Mouse (Mus musculus) E14TG2a.4 (cell line): ENCODE measurements around the gene Rnf114.

Source experiments
- CTCF ChIP-seq: conservative IDR thresholded peaks from 2 replicates; pipeline ENCODE4 v1.5.1; 2014; ENCODE audit warnings: low read length
- NANOG ChIP-seq: IDR thresholded peaks from 2 replicates; pipeline ENCODE4 v1.6.1; 2014; ENCODE audit warnings: borderline replicate concordance, low read length, mixed read lengths
- POU5F1 ChIP-seq: IDR thresholded peaks from 2 replicates; pipeline ENCODE4 v1.6.1; 2014; ENCODE audit warnings: low read length, borderline replicate concordance

- TF ChIP-seq CTCF: no peak
- no peak for TF ChIP-seq POU5F1
- no peak for TF ChIP-seq NANOG
These were observed 73.2 kb downstream of the Rnf114 start for GRCm38 (mm10) chr2:167565682-167566081.
